Comparison of ENCODE assay signal across 8 mouse cellular contexts in genomic region chr17:33977861-33978557, GRCm38 (mm10). TPM values are rescaled to one million over a fixed set of nuclear protein-coding genes. Genes with fewer than 3 reads are reported as not detected.
DNase-seq lines count a peak whose midpoint lies in the region; ATAC-seq and TF ChIP-seq lines count a peak whose summit lies in the region.

No protein-coding gene starts in this region.

- H3K4me1 ChIP-seq in lung, adult 2 months (ENCODE audit: control insufficient read depth, insufficient read depth, low read length) = peaks cover 15% of the 10 kb centered on the region
- peaks cover 22% of the 10 kb centered on the region for H3K4me1 ChIP-seq in embryonic facial prominence, embryonic 13.5 days
- H3K4me1 ChIP-seq in intestine, postnatal 0 days (replicated peaks; ENCODE audit: control insufficient read depth, insufficient read depth, low read length) = no peaks in the 10 kb centered on the region; the same call in 1 of the 2 replicates
- 0 out of 2 replicates have a peak, but pooled peaks cover 4% of the 10 kb centered on the region for H3K4me1 ChIP-seq in neural tube, embryonic 14.5 days (ENCODE audit: control insufficient read depth, insufficient read depth, low read length)

- TF ChIP-seq CTCF in lung, adult 2 months (IDR thresholded peaks at IDR 0.05; ENCODE audit: insufficient read depth, low read length) = no peak
- TF ChIP-seq CTCF in intestine, postnatal 0 days (IDR thresholded peaks at IDR 0.05; ENCODE audit: low read depth) = no peak

- H3K9ac ChIP-seq in embryonic facial prominence, embryonic 13.5 days = peak overlapping the region; percentile 62
- H3K9ac ChIP-seq in intestine, postnatal 0 days (ENCODE audit: low read depth, low read length) = peak overlapping the region; percentile 41
- no peak overlapping the region for H3K9ac ChIP-seq in neural tube, embryonic 14.5 days (replicated peaks; ENCODE audit: low read depth, low read length)

- 3% methylated on average over 57 of the region's 57 CpGs for WGBS in lung, adult 2 months
- WGBS in embryonic facial prominence, embryonic 13.5 days = 1% methylated on average over 57 of the region's 57 CpGs
- 1% methylated on average over 57 of the region's 57 CpGs for WGBS in intestine, postnatal 0 days
- WGBS in neural tube, embryonic 14.5 days = 2% methylated on average over 57 of the region's 57 CpGs

- no peak for TF ChIP-seq POLR2A in lung, adult 2 months (IDR thresholded peaks at IDR 0.05; ENCODE audit: borderline replicate concordance, extremely low read depth, low read depth, low read length)

- peak overlapping the region; percentile 58 for H3K4me2 ChIP-seq in embryonic facial prominence, embryonic 13.5 days
- H3K4me2 ChIP-seq in intestine, postnatal 0 days (replicated peaks; ENCODE audit: low read depth) = peak overlapping the region; percentile 87
- peak overlapping the region; percentile 40 for H3K4me2 ChIP-seq in neural tube, embryonic 14.5 days (ENCODE audit: low read depth, low read length)

- no peaks in the 10 kb centered on the region for H3K36me3 ChIP-seq in embryonic facial prominence, embryonic 13.5 days
- H3K36me3 ChIP-seq in intestine, postnatal 0 days (ENCODE audit: control insufficient read depth, insufficient read depth) = no peaks in the 10 kb centered on the region
- H3K36me3 ChIP-seq in neural tube, embryonic 14.5 days (ENCODE audit: control insufficient read depth, insufficient read depth, low read length) = no peaks in the 10 kb centered on the region

- no peak for ATAC-seq in embryonic facial prominence, embryonic 13.5 days (ENCODE audit: insufficient number of reproducible peaks, insufficient read depth, low FRiP score, low TSS enrichment, low read depth)
- ATAC-seq in intestine, postnatal 0 days = no peak
- no peak for ATAC-seq in neural tube, embryonic 14.5 days (ENCODE audit: low read depth)

- peak overlapping the region; percentile 81 for H3K4me3 ChIP-seq in lung, adult 2 months (replicated peaks; ENCODE audit: extremely low read depth, low read depth, low read length)
- peak overlapping the region; percentile 42 for H3K4me3 ChIP-seq in embryonic facial prominence, embryonic 13.5 days
- H3K4me3 ChIP-seq in intestine, postnatal 0 days (ENCODE audit: low read depth, low read length) = peak overlapping the region; percentile 52
- peak overlapping the region; percentile 25 for H3K4me3 ChIP-seq in neural tube, embryonic 14.5 days (ENCODE audit: low read depth, low read length)

- no peaks in the 10 kb centered on the region for H3K9me3 ChIP-seq in embryonic facial prominence, embryonic 13.5 days
- H3K9me3 ChIP-seq in intestine, postnatal 0 days (ENCODE audit: control insufficient read depth) = no peaks in the 10 kb centered on the region
- H3K9me3 ChIP-seq in neural tube, embryonic 14.5 days (ENCODE audit: control insufficient read depth, low read length) = no peaks in the 10 kb centered on the region

- DNase-seq in lung, adult 2 months = no peak
- no peak for DNase-seq in lung, adult 18-20 months
- DNase-seq in urinary bladder, adult 18-20 months (ENCODE audit: low spot score in 2 of 2) = no peak
- no peak for DNase-seq in cerebellum, postnatal 10 days
- no peak for DNase-seq in left cerebral cortex, adult 18-20 months (ENCODE audit: low spot score in 2 of 2)

- H3K27ac ChIP-seq in embryonic facial prominence, embryonic 13.5 days = no peak overlapping the region
- H3K27ac ChIP-seq in intestine, postnatal 0 days (ENCODE audit: low read depth, low read length) = peak overlapping the region; percentile 54; the same call in 1 of the 2 replicates
- no peak overlapping the region for H3K27ac ChIP-seq in neural tube, embryonic 14.5 days (ENCODE audit: low read depth, low read length)

- H3K27me3 ChIP-seq in embryonic facial prominence, embryonic 13.5 days = peaks cover 72% of the 10 kb centered on the region
- no peaks in the 10 kb centered on the region for H3K27me3 ChIP-seq in intestine, postnatal 0 days (replicated peaks; ENCODE audit: control insufficient read depth, insufficient read depth, low read length)
- H3K27me3 ChIP-seq in neural tube, embryonic 14.5 days (ENCODE audit: control insufficient read depth, insufficient read depth, low read length) = peaks cover 9% of the 10 kb centered on the region

RNA-seq across cellular contexts. Expression of gene H2-K1, which starts 22.1 kb away (rescaled TPM):
- polyA plus RNA-seq in lung, adult 2 months (2012; rRNA removed) = 2,389 and 3,036 TPM in 2 replicates
- 8.5 and 14.6 TPM in 2 replicates for polyA plus RNA-seq in embryonic facial prominence, embryonic 13.5 days (2015; fragmentation: Nextera tagmentation; extraction: Ambion mirVana)
- 896 and 933 TPM in 2 replicates for polyA plus RNA-seq in intestine, postnatal 0 days (2015; fragmentation: Nextera tagmentation; extraction: Ambion mirVana)
- 8.6 and 10.9 TPM in 2 replicates for polyA plus RNA-seq in neural tube, embryonic 14.5 days (2014; fragmentation: Nextera tagmentation; extraction: Ambion mirVana)
- total RNA-seq in left cerebral cortex, adult 18-20 months (2021) = 10 to 100 TPM; 30.9 to 33.6 TPM

RNA-seq across cellular contexts. Expression of gene Rps18, which starts 22.2 kb away (rescaled TPM):
- polyA plus RNA-seq in lung, adult 2 months (2012; rRNA removed) = 260 and 331 TPM in 2 replicates
- polyA plus RNA-seq in embryonic facial prominence, embryonic 13.5 days (2015; fragmentation: Nextera tagmentation; extraction: Ambion mirVana) = 1,782 and 1,797 TPM in 2 replicates
- 1,060 and 1,067 TPM in 2 replicates for polyA plus RNA-seq in intestine, postnatal 0 days (2015; fragmentation: Nextera tagmentation; extraction: Ambion mirVana)
- polyA plus RNA-seq in neural tube, embryonic 14.5 days (2014; fragmentation: Nextera tagmentation; extraction: Ambion mirVana) = 825 and 874 TPM in 2 replicates
- 100 to 1,000 TPM; 332 to 337 TPM for total RNA-seq in left cerebral cortex, adult 18-20 months (2021)

RNA-seq across cellular contexts. Expression of gene Vps52, which starts 22.4 kb away (rescaled TPM):
- polyA plus RNA-seq in lung, adult 2 months (2012; rRNA removed) = 62.8 and 70.3 TPM in 2 replicates
- 45.7 and 49.6 TPM in 2 replicates for polyA plus RNA-seq in embryonic facial prominence, embryonic 13.5 days (2015; fragmentation: Nextera tagmentation; extraction: Ambion mirVana)
- polyA plus RNA-seq in intestine, postnatal 0 days (2015; fragmentation: Nextera tagmentation; extraction: Ambion mirVana) = 23.5 and 25.5 TPM in 2 replicates
- 57.9 and 59.9 TPM in 2 replicates for polyA plus RNA-seq in neural tube, embryonic 14.5 days (2014; fragmentation: Nextera tagmentation; extraction: Ambion mirVana)
- 10 to 100 TPM; 71.1 to 71.2 TPM for total RNA-seq in left cerebral cortex, adult 18-20 months (2021)

RNA-seq across cellular contexts. Expression of gene B3galt4, which starts 26.7 kb away (rescaled TPM):
- 11.4 and 12.6 TPM in 2 replicates for polyA plus RNA-seq in lung, adult 2 months (2012; rRNA removed)
- polyA plus RNA-seq in embryonic facial prominence, embryonic 13.5 days (2015; fragmentation: Nextera tagmentation; extraction: Ambion mirVana) = 7.0 and 7.2 TPM in 2 replicates
- polyA plus RNA-seq in intestine, postnatal 0 days (2015; fragmentation: Nextera tagmentation; extraction: Ambion mirVana) = 14.0 and 15.0 TPM in 2 replicates
- 6.2 and 8.9 TPM in 2 replicates for polyA plus RNA-seq in neural tube, embryonic 14.5 days (2014; fragmentation: Nextera tagmentation; extraction: Ambion mirVana)
- 1 to 10 TPM; 5.9 to 6.5 TPM for total RNA-seq in left cerebral cortex, adult 18-20 months (2021)

RNA-seq across cellular contexts. Expression of gene Wdr46, which starts 37.5 kb away (rescaled TPM):
- polyA plus RNA-seq in lung, adult 2 months (2012; rRNA removed) = 13.4 and 16.8 TPM in 2 replicates
- polyA plus RNA-seq in embryonic facial prominence, embryonic 13.5 days (2015; fragmentation: Nextera tagmentation; extraction: Ambion mirVana) = 36.2 and 40.7 TPM in 2 replicates
- 10.6 and 11.2 TPM in 2 replicates for polyA plus RNA-seq in intestine, postnatal 0 days (2015; fragmentation: Nextera tagmentation; extraction: Ambion mirVana)
- 18.9 TPM in 2 replicates for polyA plus RNA-seq in neural tube, embryonic 14.5 days (2014; fragmentation: Nextera tagmentation; extraction: Ambion mirVana)
- total RNA-seq in left cerebral cortex, adult 18-20 months (2021) = 10 to 100 TPM; 12.5 to 13.8 TPM

Comparison
In these comparisons a context has a peak if more than half of its experiments do, and no peak if none do; other contexts are left out.
1. H3K4me3 ChIP-seq: peak in every context shown above with its lines; median percentile 81 in lung, adult 2 months; 52 in intestine, postnatal 0 days; 42 in embryonic facial prominence, embryonic 13.5 days; 25 in neural tube, embryonic 14.5 days.
2. RNA of gene H2-K1, which starts 22.1 kb away (polyA plus RNA-seq): 2,389 to 3,036 TPM in lung, adult 2 months and 896 to 933 TPM in intestine, postnatal 0 days; 8.6 to 10.9 TPM in neural tube, embryonic 14.5 days and 8.5 to 14.6 TPM in embryonic facial prominence, embryonic 13.5 days; every median in the first group is over 10 times any median in the second.
3. Peak in every context shown above with its lines, with median percentiles within 50 percentile points of each other: H3K4me2 ChIP-seq.